Mouse (Mus musculus) naive thymus-derived CD4-positive, alpha-beta T cell, adult 2 months (primary cell): Measurements from ENCODE around the gene Klrb1a.
"Not testable (repeated sequence)": the region's sequence is repeated elsewhere in the genome, so short reads cannot be mapped to it uniquely, and the experiment has no call there.

Experiments
- DNase-seq: peaks from one replicate; pipeline ENCODE4 v3.0.0-alpha.2; 2011; ENCODE audit warnings: low read depth

Klrb1a gene

DNA sequence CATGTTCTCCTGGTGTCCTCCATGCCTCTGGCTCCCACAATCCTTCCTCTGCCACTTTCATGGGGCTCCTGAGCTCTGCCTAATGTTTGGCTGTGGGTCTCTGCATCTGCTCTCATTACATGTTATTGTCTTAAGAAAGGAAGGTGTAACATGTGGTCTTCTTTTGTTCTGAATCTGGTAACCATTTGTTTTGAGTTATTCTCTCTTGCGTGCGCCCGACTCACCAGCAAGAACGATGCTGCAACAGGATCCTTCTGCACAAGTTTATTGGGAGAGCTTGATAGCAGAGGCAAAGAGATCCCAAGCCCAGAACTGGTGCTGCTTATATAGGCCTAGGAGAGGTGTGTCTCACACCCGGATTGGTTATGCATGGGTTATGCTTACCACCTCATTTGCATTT is at the start of gene Klrb1a:
Gene Klrb1a, minus strand, starts transcription at position 101 of the 400 bp plus-strand sequence.
- DNase-seq = not testable (repeated sequence)

- DNase-seq = no peak
Measured at GRCm38 (mm10) chr6:128669936-128670335, 46.6 kb upstream of the Klrb1a start.

- DNase-seq = no peak
Measured at GRCm38 (mm10) chr6:128662206-128662605, 38.9 kb upstream of the Klrb1a start, which contains the start of gene Clec2h. Gene Clec2h, plus strand, starts transcription at chr6:128662385.

DNA sequence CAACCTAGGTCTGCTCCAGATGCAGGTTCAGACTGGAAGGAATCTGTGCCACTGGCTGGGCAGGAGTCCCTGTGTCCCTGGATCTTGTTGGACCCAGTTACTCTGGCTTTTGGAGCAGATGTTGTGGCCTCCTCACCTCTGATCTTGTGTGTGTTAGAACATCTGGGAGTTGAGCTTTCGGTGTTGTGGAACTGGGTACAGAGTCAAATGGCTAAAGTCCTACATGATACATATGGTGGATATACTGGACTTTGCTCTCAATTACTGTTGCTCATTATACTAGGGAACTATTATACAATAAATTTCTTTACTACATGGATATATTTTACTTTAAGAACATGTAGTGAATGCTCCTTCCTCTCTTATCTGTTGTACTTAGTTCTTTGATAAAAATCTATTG is 37.9 kb upstream of the Klrb1a start:
- DNase-seq = no peak

- no peak for DNase-seq
Measured at GRCm38 (mm10) chr6:128652938-128653337, 29.6 kb upstream of the Klrb1a start.

- not testable (repeated sequence) for DNase-seq
Measured at GRCm38 (mm10) chr6:128650827-128651226, 27.5 kb upstream of the Klrb1a start.

DNA sequence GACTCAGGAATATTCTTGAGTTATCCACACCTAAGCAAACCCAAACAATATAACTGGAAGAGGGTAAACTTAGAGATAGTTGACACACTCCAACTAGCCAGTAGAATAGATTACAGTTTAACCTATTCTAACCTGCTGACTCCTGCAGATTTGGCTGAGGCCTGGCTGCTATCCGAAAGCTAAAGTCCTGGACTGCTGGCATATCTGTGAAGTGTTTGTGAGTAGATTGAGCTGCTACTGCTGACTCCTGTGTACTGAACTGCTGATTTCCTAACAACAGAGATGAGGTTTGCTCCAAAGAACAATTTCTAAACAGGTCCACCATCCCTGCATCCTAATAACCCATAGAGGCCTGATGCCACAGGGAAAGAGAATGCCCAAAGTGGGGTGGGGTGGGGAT is 26.9 kb upstream of the Klrb1a start:
- DNase-seq = no peak

- no peak for DNase-seq
Measured at GRCm38 (mm10) chr6:128649681-128650080, 26.3 kb upstream of the Klrb1a start.

GRCm38 (mm10) chr6:128645708-128646107 is 22.4 kb upstream of the Klrb1a start:
- DNase-seq = not testable (repeated sequence)

- DNase-seq = not testable (repeated sequence)
Measured at GRCm38 (mm10) chr6:128644694-128645093, 21.4 kb upstream of the Klrb1a start.

DNA sequence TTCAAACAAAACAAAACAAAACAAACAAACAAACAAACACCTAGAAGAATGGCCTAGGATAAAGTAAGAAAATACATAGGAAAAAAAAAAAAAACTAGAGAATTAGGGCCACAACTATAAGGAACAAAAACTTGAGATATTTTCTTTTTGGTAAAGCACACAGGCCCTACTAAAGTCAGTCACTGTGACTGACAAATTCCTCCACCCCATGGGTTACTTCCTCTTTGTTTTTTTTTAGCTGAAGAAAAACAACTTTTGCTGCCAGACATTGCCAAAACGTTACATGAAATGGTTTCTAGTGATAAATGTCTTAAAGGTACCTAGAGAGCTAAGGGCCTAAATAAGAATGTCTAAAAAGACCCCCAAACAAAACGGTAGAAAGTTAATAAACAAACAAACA is 20.7 kb upstream of the Klrb1a start:
- no peak for DNase-seq

GRCm38 (mm10) chr6:128641116-128641716 is 17.9 kb upstream of the Klrb1a start:
- no peak for DNase-seq

GRCm38 (mm10) chr6:128640673-128641072 is 17.3 kb upstream of the Klrb1a start:
- no peak for DNase-seq

DNA sequence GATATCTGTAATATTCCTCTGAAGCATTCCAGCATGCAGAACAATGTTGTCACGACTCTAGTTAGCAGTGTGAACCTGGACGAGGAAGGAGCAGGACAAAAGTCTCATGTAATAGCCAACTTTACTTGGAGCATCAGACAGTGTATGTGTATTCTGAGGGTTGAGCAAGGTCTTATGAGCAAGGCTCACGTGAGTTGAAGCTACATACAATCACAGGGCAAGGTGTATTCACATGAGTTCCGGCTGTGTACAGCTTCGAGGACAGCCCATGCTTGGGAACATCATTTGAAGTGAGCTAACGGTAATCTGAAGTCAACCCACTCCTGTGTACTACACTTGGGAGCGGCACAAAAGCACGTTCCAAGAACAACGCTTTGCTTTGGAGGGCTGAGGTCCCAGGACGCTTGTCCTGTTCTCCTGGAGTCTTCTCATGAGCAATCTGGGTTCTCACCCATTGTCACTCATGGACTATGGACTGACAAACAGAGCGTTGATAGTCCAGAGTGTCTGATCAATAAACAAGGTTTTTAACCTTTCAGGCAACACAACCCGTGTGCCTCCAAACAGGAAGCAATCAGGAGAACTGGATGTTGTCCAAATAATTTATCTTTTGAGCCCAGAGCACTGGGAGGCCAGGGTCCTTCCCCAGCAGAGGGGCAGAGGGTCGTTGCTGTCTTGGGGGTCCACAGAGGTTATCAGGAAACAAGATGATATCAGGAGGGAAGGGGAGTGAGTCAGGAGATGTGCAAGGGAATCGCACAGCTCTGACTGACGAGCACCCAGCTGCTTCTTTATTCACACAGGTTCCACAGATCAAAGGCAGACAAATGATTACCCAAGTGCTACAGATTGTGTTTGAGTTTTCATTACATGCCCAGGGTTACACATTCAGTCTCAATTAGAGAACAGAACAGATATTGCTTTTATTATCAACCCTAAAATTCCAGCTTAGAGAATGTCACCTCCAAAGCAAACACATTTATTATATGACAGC is 7.9 kb upstream of the Klrb1a start:
- DNase-seq = not testable (repeated sequence)

GRCm38 (mm10) chr6:128629771-128630739 is 6.7 kb upstream of the Klrb1a start:
- peak; percentile 20 for DNase-seq

GRCm38 (mm10) chr6:128625246-128625645 is 1.9 kb upstream of the Klrb1a start:
- not testable (repeated sequence) for DNase-seq

GRCm38 (mm10) chr6:128624425-128624824 is 1.1 kb upstream of the Klrb1a start:
- no peak for DNase-seq

- no peak for DNase-seq
Measured at GRCm38 (mm10) chr6:128622733-128623132, 600 bp downstream of the Klrb1a start.

- DNase-seq = no peak
Measured at GRCm38 (mm10) chr6:128606350-128606749, 17.0 kb downstream of the Klrb1a start.

DNA sequence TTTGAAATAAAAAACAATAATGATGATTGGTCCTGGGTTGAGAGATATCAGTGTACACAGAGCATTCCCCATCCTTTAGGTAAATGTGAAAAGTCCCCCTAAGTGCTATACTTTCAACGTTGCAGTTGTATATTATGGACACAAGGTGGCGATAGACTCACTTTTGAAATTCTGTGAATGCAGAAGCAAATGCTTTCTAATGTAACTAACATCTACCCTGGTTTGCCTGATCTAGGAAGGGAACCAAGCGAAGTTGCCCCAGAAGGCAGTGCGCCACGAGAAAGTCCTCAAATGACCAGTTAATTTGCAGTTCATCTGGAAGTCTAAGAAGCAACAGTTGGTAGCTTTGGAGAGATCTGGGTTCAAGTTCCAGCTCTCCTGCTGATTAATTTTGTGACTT is 18.8 kb downstream of the Klrb1a start:
- DNase-seq = peak; percentile 27

DNA sequence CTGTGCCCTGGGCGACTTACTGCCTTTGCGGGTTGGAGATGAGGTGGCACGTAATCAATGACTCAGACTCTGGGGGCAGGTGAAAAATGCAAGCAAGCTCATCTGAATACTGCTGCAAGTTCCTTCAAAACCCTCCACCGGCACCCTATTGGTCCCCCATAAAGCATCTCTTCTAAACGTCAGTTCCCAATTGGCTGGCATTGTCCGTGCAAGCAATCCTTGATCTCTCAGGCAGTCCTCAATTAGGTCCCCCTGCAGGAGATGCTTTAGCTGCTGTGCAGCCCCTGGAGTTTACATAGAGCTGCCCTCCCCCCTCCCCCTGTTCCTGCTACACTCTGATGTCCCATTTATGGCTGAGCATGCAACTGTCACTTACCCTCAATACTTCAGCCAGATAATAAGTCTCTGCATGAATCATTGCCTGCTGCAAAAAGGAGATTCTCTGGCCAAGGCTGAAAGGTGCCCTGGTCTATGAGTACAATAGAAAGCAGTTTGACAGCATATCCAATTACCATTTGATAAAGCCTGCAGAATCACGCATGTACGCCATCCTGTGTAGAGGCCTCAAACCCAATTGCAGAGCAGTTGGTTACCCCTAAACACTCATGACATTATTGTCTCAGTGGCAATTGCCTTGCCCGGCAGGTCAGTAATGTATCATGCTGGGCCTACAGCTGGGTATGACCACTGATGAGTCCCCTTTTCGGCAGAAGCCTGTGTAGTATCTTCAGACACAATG is 20.7 kb downstream of the Klrb1a start:
- DNase-seq = no peak
